Mouse (Mus musculus): Measurements from ENCODE around the gene Gm11114.

Gm11114 gene

DNA sequence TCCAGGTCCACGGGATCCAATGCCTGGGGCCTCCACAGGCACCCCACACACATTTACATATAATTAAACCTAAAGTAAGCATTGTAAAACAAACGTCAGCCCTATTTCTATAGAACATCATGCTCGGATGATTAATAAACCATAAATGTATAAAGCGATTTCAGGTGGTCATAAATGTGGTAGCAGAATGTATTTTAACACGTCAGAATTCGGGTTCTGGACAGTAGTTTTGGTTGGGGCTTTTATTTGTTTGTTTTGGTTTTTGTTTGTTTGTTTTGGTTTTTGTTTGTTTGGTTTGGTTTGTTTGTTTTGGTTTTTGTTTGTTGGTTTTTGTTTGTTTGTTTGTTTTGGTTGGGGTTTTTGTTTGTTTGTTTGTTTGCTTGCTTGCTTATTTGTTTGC lies at the start of gene Gm11114:
Gm11114 (plus strand) TSS at position 301 of the 400 bp plus-strand sequence.
- no peak for DNase-seq (ENCODE audit: low read depth, low spot score)

DNA sequence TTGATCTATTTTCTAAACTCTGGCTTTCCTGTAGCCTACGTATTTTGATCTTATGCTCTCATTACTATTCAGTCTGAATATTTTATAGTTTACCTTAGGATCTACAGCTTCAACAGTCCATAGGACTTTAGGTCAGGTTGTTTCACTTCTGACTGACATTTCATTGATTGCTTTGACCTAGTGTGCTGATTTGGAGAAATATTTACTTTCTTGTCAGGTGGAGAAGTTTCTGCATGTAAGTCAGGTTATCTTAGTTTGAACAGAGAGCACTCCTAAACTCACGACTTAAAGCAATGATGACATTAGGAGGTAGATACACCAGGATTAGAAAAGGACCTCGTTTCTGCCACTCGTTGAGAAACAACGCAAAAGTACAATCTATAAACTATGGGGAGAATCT lies 45.7 kb upstream of the Gm11114 start:
- DNase-seq (ENCODE audit: low read depth, low spot score) = no peak

DNA sequence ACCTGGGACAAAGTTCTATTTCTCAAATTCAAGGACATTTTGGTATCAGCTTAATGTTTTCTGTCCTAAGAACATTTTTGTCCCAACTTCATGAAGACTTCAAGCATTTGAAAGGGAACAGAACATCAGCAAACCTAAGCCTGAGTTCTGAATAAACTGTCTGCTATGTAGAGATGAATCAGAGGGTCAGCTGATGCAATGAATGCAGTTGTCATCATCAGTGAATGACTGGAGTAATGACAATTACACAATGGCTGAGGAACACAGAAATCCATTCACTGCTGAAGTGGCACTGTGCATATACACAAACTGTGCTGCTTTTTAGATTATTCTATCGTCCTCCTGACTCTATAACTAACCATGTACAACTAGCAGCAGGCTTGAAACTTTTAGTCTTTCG lies 38.5 kb upstream of the Gm11114 start:
- DNase-seq (ENCODE audit: low read depth, low spot score) = no peak

DNA sequence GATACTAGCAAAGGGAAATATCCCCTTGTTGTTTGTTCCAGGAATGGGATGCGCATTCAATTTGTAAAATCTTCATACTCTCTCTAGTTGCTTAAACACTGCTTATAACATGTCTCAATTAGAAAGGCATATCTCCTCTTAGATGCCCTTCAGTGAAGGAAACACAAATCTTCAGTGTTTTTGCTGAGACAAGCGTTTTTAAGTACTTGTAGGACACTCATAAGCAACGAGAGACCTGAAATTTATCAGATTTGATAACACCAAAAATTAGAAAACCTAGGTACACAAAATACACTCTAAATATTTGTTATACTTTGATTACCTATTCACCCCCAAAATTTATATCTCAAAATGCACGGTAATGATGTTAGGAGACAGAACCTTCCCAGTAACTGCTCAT lies 9.7 kb upstream of the Gm11114 start:
- DNase-seq (ENCODE audit: low read depth, low spot score) = no peak

DNA sequence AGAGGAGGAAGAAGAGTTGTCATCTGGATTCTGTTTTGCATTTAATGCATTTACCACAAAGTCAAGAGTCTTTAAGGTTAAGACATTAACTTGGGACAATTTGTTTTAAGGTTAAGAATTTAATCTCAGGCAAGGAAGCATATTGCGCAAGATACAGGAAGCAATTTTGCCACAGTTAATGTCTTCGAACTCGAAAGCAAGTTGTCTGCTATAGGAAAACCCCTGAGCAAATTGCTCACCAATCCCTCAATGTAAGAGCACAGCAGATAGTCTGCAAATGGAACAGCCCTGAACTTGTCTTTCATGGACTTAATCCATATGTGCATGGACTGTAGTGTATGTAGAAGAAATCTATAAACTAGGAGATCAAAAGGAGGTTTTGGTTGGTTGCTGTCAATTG lies 9.2 kb upstream of the Gm11114 start:
- no peak for DNase-seq (ENCODE audit: low read depth, low spot score)

DNA sequence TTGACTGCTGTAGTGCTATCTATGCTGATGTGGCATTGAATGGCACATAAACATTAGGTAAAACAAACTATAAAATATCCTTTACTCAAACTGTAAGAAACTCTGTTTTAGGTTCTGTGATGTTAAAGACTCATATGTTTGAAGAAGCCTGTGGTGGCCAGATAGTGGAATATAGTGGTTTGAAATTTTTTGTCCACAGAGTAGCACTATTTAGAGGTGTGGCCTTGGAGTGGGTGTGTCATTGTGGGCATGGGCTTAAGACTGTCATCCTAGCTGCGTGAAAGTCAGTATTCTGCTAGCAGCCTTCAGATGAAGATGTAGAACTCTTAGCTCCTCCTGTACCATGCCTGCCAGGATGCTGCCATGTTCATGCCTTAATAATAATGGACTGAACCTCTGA lies 3.5 kb downstream of the Gm11114 start:
- DNase-seq (ENCODE audit: low read depth, low spot score) = no peak

DNA sequence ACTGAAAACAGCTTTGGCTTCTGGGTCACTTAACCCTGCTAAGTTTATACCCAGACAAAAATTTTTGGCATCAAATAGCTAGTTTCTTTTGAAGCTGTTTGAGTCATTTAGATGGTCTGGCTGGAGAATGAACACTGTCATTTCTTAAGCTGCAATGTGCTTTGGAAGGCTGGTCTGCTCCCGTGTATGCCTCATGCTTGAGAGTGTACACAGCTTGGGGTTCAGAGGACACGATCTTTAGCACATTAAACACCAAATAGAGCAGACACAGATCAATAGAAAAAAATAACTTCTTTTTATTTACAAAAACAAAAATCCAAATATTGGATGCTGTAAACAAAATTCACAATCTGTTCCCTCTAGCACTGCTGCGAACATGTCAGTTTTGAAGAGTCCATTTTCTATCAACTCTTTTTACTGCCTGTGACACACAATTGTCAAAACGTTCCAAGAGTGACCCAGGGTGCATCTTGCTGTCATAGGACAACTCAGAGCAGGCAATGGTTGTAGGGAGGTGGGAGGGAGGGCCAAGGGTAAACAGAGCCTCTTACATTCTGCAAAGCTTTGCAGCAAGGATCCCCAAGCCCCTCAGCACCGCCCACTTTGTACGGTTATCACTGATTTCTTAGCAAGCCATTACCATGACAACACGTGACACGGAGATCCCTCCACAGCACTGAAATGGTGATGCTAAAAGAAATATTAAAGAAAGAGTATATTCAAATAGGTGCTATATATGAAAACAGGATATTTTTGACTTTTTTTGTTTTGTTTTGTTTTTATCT lies 7.8 kb downstream of the Gm11114 start:
- DNase-seq (ENCODE audit: low read depth, low spot score) = no peak

DNA sequence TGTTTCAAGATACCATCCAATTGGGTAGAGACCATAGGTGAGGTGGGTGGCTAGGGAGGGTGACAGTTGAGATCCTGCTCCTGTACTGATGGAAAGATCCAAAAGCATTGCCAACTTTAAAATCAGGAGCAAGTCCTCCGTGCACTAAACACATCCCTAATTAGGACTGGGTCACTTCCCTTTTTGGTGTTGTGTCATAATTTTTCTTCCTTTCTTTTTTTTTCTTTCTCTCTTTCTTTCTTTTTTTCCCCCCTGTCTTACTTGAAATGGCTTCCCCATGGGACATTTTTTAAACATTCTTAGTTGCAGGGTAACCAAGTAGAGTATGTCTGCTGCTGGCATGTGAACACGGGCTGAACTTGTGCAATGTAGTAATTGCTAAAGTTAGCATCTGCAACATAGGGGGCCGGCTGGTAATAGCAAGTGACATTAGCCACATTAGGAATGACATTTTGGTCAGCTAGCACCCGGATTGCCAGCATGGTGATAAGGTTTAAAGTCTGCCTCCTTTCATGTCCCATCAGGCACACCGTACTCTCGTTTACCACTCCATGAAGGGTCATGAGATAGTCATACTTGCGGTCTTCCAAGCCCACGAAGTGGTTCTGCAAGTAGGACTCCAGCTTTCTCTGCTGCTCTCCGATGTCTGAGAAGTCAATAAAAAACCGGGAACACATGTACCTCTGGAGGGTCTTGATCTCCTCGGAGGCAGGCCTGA lies 11.7 kb downstream of the Gm11114 start:
- no peak for DNase-seq (ENCODE audit: low read depth, low spot score)

DNA sequence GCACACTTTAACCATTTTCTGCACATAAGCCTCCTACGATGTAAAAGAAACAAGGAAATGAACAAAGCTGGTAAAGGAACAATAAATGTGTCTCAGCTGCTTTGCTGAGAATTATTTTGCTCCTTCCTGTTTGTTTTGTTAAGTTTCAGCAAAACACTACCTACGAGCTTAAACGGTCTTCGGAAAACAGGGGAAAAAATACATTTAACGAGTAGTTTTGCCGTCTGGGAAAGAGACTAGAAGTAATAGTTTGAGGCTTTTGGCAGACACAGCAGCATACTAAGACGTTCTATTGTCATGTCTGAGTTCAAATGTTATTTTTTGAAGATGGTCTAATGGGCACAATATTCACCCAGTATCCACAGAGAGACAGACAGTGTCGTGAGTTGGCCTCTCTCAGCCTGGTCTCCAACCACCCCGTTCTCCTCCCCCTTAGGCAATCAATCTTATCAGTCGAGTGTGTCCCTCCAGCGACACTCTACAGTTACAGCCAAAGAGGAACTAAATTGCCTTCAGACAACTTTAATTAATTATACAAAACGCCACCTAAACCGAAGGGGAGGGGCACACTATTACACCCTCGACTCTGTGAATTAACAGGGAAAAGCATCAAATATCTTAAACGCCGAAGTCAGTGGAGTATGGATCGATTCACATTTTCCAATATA lies 12.8 kb downstream of the Gm11114 start:
- DNase-seq (ENCODE audit: low read depth, low spot score) = no peak

DNA sequence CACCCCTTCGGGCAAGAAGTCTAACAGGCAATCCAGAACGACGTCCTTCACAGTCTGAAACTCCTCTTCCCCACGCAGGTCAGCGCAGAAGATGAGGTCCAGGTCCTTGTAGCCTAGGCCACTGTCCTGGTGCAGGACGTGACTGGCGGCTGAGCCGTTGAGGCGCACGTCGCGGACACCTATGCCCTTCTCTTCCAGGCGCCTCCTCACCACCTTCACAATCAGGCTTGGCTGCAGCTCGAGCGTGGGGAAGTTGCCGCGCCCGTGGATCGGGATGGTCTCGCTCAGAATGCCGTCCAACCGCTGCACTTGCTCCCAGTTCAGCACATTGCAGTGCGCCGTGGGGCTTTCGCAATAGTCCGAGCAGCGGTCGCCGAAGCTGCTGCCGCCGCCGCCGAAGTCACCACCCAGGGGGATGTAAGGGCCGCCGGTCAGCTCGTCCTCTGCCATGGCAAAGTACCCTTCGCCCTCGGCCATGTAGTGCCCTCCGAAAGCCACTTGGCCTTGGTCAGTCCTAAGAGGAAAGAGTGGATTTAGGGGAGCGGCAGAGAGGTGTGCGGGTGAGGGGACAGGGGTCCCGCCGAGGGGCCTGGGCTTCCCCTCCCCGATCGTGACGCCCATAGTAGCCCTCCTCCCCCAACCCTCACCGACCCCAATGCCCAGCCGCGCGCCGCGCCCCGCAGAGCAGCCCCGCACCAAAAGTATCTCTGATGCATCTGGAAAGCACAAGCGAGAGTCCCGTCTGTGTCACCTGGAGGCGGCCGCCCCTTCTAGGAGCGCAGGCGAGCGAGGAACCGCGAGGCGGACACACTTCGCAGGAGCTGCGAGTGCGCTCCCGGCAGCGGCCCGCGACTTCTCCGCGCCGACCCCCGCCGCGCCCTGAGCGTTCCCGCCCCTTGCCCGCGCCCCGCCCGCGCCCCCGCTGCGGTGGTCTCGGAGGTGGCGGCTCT lies 14.0 kb downstream of the Gm11114 start:
- DNase-seq (ENCODE audit: low read depth, low spot score) = no peak

DNA sequence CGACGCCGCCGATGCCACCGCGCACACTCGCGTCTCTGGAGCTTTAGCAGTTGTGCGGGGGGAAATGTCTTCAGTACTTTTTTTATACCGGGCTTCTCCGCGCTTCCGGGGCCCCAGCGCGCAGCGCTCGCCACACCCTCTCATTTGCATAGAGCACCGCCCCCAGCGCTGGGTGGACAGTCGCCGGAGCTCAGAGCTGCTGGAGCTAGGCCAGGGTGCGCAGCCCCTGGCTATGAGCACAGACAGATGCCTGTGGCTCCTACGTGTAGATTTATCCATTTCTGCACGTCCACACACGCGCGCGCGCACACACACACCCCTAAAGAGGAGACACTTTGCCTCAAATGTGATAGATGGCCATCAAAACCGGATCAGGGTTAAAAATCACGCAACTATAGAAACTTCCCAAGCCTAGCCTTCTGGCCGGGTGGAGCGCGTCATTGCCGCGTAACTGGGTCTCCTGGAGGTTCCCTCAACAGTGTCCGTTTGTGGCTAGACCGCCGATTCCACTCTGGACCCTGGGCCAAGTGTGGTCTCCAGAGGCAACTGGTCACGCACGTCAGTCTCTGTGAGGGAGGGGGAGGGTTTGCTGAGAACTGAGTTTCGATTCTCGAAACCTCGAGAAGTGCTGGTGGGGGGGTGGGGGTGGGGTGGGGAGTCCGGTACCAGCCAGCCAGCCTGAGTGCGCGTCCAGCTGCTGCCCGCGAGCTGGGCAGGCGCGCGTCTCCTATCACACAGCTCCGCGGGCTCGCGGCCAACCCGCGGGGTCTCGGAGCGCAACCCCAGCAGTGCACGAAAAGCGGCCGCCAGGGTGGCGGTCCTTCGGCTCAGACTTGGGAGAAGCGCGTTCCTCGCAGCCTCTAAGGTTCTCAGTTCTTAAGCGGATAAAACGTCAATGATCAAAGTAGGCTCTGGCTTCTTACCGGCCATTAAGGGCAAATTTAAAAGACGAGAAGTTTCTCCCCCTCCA lies 15.0 kb downstream of the Gm11114 start, which contains the start of gene Tent5a:
Tent5a (minus strand) TSS at position 107 of the 970 bp plus-strand sequence.
- no peak for DNase-seq (ENCODE audit: low read depth, low spot score)

DNA sequence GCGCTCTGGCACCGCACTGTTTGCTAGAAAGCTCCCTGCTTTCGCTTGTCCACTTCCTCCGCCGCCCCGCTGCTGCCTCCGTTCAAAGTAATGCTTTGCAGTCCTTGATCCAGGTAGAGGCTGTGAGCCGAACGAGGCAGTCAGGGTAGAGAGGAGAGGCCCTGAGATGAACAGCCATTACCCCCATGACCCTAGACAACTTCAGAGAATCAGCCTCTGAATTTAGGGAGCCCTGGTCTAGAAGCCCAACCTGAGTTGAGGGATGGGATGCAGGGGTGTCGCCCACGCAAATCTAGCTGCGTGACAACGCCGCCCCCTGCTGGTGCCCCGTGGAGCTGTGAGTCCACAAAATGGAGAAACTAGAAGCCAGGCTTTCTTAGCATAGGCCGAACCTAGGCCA lies 15.7 kb downstream of the Gm11114 start:
- DNase-seq (ENCODE audit: low read depth, low spot score) = no peak

DNA sequence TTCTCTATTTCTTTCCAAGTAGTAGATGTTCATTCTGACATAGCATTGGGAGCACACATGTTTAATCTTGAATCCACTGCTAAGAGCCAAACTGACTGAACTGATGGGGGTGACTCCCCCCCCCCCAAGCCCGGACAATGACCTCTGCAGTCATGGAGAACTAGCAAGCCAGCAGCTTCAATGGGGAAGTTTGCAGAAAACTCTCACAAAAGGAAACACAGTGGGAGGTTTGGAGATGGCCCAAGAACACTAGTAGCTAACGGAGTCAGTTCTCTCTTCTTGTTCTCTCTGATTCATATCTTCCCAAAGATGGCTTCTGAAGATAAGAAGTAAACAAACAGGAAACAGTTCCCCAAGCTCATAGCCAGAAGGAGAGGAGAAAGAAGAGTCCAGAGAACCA lies 18.9 kb downstream of the Gm11114 start:
- no peak for DNase-seq (ENCODE audit: low read depth, low spot score)

DNA sequence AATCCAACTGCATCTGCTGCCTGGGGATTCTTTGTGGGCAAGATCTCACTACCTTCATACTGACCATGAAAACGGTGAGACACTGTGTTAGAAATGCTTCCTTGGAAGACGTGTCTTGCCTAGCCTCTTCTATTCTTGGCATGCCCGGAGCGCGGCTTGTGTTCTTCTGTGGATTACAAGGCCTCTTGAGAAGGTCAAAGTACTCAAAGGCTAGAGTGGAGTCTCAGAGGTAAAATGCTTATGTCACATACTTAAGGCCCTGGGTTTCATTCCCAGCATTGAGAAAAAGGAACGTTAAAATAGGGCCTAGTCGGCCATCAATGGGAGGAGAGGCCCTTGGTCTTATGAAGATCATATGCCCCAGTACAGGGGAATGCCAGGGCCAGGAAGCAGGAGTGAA lies 23.5 kb downstream of the Gm11114 start:
- no peak for DNase-seq (ENCODE audit: low read depth, low spot score)

DNA sequence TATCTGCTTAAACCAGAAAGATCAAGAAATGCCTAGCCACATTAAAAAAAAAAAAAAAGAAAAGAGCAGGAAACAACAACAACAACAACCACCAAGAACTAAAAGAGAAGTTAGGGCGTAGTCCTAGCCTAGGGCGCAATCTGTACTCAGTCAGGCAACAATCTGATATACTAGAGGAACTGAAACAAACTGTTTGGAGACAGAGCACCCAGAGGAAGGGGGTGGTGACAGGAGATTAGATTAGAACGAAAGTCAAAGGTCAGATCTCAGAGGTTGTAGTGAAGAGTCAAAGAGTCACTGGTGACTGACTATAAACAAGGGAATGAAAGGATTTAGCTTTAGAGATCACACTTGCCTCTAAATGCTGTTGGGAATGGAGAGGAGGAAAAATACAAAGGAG lies 27.7 kb downstream of the Gm11114 start:
- no peak for DNase-seq (ENCODE audit: low read depth, low spot score)

DNA sequence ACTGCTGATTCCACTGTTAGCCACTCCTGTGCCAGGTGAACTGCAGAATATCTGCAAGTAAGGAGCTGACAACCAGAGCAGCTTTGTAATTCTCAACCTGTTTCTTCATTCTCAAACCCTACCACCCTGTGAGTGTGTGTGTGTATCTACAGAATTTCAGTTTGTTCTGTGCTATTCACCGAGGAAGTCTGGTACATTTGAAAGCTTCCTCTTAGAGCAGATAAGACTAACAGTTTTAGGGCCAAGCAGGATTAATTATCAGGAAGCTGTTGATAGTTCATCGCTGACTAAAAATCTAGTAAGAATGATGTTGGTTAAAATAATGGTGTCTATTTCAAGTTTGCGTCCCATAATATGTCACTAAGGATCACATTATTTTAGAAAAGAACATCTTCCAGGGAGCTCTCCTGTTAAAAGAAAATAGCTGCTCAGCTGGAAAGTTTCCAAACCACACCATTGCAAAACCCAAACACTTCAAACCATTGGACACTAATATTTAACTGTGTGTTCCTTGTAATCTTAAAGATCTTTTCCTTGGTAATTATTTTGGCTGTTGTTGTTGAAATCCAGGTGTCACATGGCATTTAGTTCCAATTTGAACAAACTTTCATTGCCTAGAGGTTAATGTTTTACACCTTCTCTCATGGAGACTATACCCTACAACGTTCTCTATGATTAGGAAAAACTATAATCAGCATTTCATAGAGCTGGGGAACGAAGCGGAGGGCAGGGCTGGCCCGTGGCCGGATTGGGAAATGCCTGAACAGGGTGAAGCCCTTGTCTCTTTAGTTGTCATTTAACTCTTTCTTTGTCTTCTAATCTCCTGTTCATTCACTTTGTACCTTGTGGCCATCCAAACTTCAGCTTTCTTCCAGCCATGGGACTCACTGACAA lies 30.6 kb downstream of the Gm11114 start:
- DNase-seq (ENCODE audit: low read depth, low spot score) = no peak

DNA sequence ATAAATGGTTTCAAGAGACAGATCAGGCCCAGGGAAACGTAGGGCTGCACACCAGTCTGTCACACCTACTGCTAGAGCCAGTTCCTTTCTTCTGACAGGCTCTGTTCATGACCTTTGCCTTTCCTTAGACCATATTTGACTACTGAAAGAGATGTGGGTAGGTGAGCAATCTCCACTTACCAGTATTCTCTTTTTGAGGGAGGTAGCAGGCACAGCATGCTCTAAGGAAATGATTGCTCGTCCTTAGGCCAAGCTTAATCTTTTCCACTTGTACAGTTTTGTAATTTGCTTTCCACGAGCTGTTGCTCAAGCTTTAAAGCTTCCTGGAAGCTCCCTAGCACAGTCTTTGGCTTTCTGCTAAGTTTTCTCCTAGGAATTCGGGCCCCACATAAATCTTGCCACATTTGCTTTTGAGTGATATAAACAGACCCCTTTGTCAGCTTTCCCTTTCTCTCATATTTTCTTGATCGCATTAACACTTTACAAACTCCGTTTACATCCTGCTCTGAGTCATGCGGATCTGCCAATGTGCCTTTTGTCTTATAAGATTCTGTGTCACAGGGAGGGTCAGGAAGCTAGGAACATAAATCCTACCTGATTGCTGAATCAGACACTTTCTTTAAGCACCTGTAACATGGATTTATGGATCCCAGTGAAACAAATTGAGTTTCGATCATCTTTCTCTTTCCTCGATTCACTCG lies 35.4 kb downstream of the Gm11114 start:
- no peak for DNase-seq (ENCODE audit: low read depth, low spot score)

DNA sequence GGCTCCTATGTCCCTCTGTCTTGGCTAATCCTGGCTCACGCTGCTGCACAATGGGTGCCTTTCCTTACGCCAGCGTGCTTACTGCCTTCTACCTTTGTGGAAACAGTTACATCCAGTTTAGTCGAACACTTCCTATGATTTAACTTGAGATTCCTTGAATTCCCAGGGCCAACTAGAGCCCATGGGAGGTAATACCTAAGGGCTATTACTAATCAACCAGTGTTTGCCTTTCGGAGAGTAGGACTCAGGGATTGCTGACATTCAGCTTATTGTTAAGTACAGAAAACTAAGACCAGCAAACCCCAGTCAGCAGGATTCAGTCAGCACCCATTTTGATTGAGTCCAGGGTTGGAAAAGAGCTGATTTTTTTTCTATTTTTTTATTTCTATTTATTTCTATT lies 43.0 kb downstream of the Gm11114 start:
- no peak for DNase-seq (ENCODE audit: low read depth, low spot score)

All from brain, embryonic 18.5 days (tissue).